Mouse (Mus musculus) liver, embryonic 14.5 days (tissue): ENCODE measurements around the gene Myh6.

ENCODE experiments used
- CTCF ChIP-seq: IDR thresholded peaks from 2 replicates; pipeline ENCODE4 v1.5.1; 2016; ENCODE audit warnings: antibody characterized with exemption, low read depth, control low read depth
- EP300 ChIP-seq: IDR thresholded peaks from 2 replicates; pipeline ENCODE4 v1.6.1; 2016; ENCODE audit warnings: antibody characterized with exemption, low read depth

DNA sequence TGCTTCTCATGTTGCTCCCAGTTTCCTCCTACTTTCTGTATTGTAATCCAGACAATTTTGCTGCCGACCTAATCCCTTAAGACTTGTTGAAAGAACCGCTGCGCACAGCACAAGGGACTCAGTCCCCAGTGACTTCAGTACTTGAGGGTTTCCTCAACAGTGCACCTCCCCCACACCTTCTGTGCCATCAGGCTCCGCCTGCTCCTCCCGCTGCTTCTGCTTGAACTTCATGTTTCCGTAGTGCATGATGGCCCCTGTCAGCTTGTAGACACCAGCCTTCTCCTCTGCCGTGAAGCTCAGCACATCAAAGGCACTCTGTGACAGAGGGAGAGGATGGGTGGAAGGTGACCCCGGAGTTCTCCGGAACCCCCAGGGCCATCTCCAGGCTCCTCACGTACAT is 6.0 kb downstream of the Myh6 start:
- TF ChIP-seq CTCF (no peak), EP300 (no peak)
